Comparison of ENCODE assay signal across 9 mouse cellular contexts in the genomic region with DNA sequence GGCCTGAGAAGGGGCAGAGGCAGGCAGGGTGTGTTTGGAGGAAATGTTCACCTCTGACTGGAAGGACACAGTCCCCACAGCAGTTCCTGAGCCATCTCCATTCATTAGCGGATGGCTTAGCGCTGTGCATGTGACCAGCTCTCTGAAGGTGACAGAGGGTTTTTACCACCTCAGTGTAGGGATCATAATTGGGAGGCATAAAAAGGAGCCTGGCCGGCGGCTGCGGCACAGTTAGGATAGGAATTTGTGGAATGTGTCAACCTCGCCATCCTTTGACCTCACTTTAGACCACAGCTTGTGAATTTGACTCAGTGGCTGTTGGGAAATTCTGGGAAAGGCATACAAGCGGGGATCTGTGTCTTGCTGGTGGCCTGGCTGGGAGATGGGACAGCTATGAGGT. TPM values are rescaled to one million over a fixed set of nuclear protein-coding genes. Genes with fewer than 3 reads are reported as not detected.
DNase-seq lines count a peak whose midpoint lies in the region; ATAC-seq and TF ChIP-seq lines count a peak whose summit lies in the region.
"Had no signal": no experiment of that assay in that cellular context is flagged by ENCODE, and none has a peak within 500 bp of the region (broad histone marks: within the 10 kb centered on the region; RNA-seq: fewer than 3 reads in every experiment).

No protein-coding gene starts in this region.

- peaks cover 26% of the 10 kb centered on the region for H3K4me1 ChIP-seq in kidney, embryonic 14.5 days (ENCODE audit: control insufficient read depth, insufficient read depth, low read length)
- H3K4me1 ChIP-seq in E14TG2a.4 (replicated peaks; ENCODE audit: low read depth, low read length): peaks cover 52% of the 10 kb centered on the region
- H3K4me1 ChIP-seq in limb, embryonic 12.5 days (replicated peaks): peaks cover 30% of the 10 kb centered on the region

- H3K27ac ChIP-seq in kidney, embryonic 14.5 days (ENCODE audit: low read depth, low read length): peak overlapping the region; percentile 37; the same call in 1 of the 2 replicates
- peak overlapping the region; percentile 85 for H3K27ac ChIP-seq in limb, embryonic 12.5 days
- H3K27ac ChIP-seq: hindbrain, embryonic 12.5 days had no signal

- no peak for DNase-seq in kidney, adult 9 months
- DNase-seq in embryo, embryonic 10.5 days (ENCODE audit: low spot score): peak; percentile 53
- no peak for DNase-seq in ovary, postnatal 14 days (ENCODE audit: low spot score)
- DNase-seq in adrenal gland, adult 8-10 months: no peak

- TF ChIP-seq CTCF in E14TG2a.4 (conservative IDR thresholded peaks at IDR 0.05; ENCODE audit: low read length): no peak

- no peaks in the 10 kb centered on the region for H3K36me3 ChIP-seq in kidney, embryonic 14.5 days (ENCODE audit: control insufficient read depth, insufficient read depth, low read length)
- H3K36me3 ChIP-seq in E14TG2a.4 (ENCODE audit: insufficient read depth, low read length): peaks cover 73% of the 10 kb centered on the region
- H3K36me3 ChIP-seq in limb, embryonic 12.5 days: no peaks in the 10 kb centered on the region
- H3K36me3 ChIP-seq: hindbrain, embryonic 12.5 days had no signal

- no peaks in the 10 kb centered on the region for H3K9me3 ChIP-seq in kidney, embryonic 14.5 days (ENCODE audit: control insufficient read depth, low read length)
- H3K9me3 ChIP-seq in E14TG2a.4 (ENCODE audit: low read length): no peaks in the 10 kb centered on the region
- no peaks in the 10 kb centered on the region for H3K9me3 ChIP-seq in limb, embryonic 12.5 days
- H3K9me3 ChIP-seq: hindbrain, embryonic 12.5 days had no signal

- WGBS in kidney, embryonic 14.5 days: 28% methylated on average over 7 of the region's 7 CpGs
- WGBS in limb, embryonic 12.5 days: 15% methylated on average over 7 of the region's 7 CpGs

- H3K4me2 ChIP-seq in kidney, embryonic 14.5 days (replicated peaks; ENCODE audit: low read depth, low read length): peak overlapping the region; percentile 10; the same call in 1 of the 2 replicates
- no peak overlapping the region for H3K4me2 ChIP-seq in limb, embryonic 12.5 days
- H3K4me2 ChIP-seq: hindbrain, embryonic 12.5 days had no signal

- H3K9ac ChIP-seq in kidney, embryonic 14.5 days (ENCODE audit: low read depth, low read length): no peak overlapping the region
- no peak overlapping the region for H3K9ac ChIP-seq in limb, embryonic 12.5 days (replicated peaks)
- H3K9ac ChIP-seq: hindbrain, embryonic 12.5 days had no signal

- no peak for ATAC-seq in kidney, embryonic 14.5 days (ENCODE audit: low FRiP score, low TSS enrichment)
- 0 out of 2 replicates have a peak, but pooled peaks have one; percentile 23 for ATAC-seq in limb, embryonic 12.5 days (ENCODE audit: insufficient number of reproducible peaks, insufficient read depth, low FRiP score, low TSS enrichment, low read depth)
- no peak for ATAC-seq in erythroid progenitor cell, adult 5-6 weeks (replicated peaks; ENCODE audit: low FRiP score, poor library complexity, severe bottlenecking)

- H3K4me3 ChIP-seq in kidney, embryonic 14.5 days (ENCODE audit: low read length): no peak overlapping the region
- peak overlapping the region; percentile 64 for H3K4me3 ChIP-seq in E14TG2a.4 (replicated peaks; ENCODE audit: low read length)
- H3K4me3 ChIP-seq in limb, embryonic 12.5 days (replicated peaks): no peak overlapping the region
- H3K4me3 ChIP-seq: hindbrain, embryonic 12.5 days had no signal

- no peaks in the 10 kb centered on the region for H3K27me3 ChIP-seq in kidney, embryonic 14.5 days (ENCODE audit: control insufficient read depth, insufficient read depth, low read length)
- H3K27me3 ChIP-seq in E14TG2a.4 (ENCODE audit: insufficient read depth, low read length): no peaks in the 10 kb centered on the region
- H3K27me3 ChIP-seq in limb, embryonic 12.5 days: no peaks in the 10 kb centered on the region
- H3K27me3 ChIP-seq: hindbrain, embryonic 12.5 days had no signal

RNA-seq across cellular contexts. Expression of a gene that starts 7.4 kb away (rescaled TPM):
- 34.1 and 55.9 TPM in 2 replicates for polyA plus RNA-seq in kidney, embryonic 14.5 days (2014; fragmentation: Nextera tagmentation; extraction: Ambion mirVana)
- polyA plus RNA-seq in limb, embryonic 12.5 days (2016; fragmentation: Nextera tagmentation; extraction: Ambion mirVana): 24.7 and 25.7 TPM in 2 replicates
- total RNA-seq in adrenal gland, adult 8-10 months (2022): 100 to 1,000 TPM in 3 of 4 experiments, 10 to 100 TPM in 1; 96.0 to 134 (median 120) TPM
- 5.4 and 15.5 TPM in 2 replicates for total RNA-seq in erythroid progenitor cell, adult 5-6 weeks (2015; ENCODE audit: low replicate concordance)
- total RNA-seq in erythroid progenitor cell, adult 5-6 weeks (2017; ENCODE audit: low replicate concordance): 0.64 and 1.4 TPM in 2 replicates

RNA-seq across cellular contexts. Expression of a gene that starts 32.2 kb away (rescaled TPM):
- 22.1 and 25.5 TPM in 2 replicates for polyA plus RNA-seq in kidney, embryonic 14.5 days (2014; fragmentation: Nextera tagmentation; extraction: Ambion mirVana)
- polyA plus RNA-seq in limb, embryonic 12.5 days (2016; fragmentation: Nextera tagmentation; extraction: Ambion mirVana): 34.3 and 34.4 TPM in 2 replicates
- total RNA-seq in adrenal gland, adult 8-10 months (2022): 10 to 100 TPM; 24.1 to 57.3 (median 40.1) TPM
- total RNA-seq in erythroid progenitor cell, adult 5-6 weeks (2015; ENCODE audit: low replicate concordance): 0.84 TPM in 1 of 2 replicates, not detected in the other
- total RNA-seq in erythroid progenitor cell, adult 5-6 weeks (2017; ENCODE audit: low replicate concordance): not detected in 2 replicates

RNA-seq across cellular contexts. Expression of a gene that starts 50.2 kb away (rescaled TPM):
- 27.1 and 33.2 TPM in 2 replicates for polyA plus RNA-seq in kidney, embryonic 14.5 days (2014; fragmentation: Nextera tagmentation; extraction: Ambion mirVana)
- polyA plus RNA-seq in limb, embryonic 12.5 days (2016; fragmentation: Nextera tagmentation; extraction: Ambion mirVana): 31.0 and 32.9 TPM in 2 replicates
- 10 to 100 TPM; 10.8 to 22.2 (median 18.7) TPM for total RNA-seq in adrenal gland, adult 8-10 months (2022)
- not detected in 2 replicates for total RNA-seq in erythroid progenitor cell, adult 5-6 weeks (2015; ENCODE audit: low replicate concordance)
- 1.5 and 3.7 TPM in 2 replicates for total RNA-seq in erythroid progenitor cell, adult 5-6 weeks (2017; ENCODE audit: low replicate concordance)

RNA-seq across cellular contexts. Expression of a gene that starts 54.3 kb away (rescaled TPM):
- 7.0 and 8.7 TPM in 2 replicates for polyA plus RNA-seq in kidney, embryonic 14.5 days (2014; fragmentation: Nextera tagmentation; extraction: Ambion mirVana)
- polyA plus RNA-seq in limb, embryonic 12.5 days (2016; fragmentation: Nextera tagmentation; extraction: Ambion mirVana): 23.4 and 23.7 TPM in 2 replicates
- 10 to 100 TPM; 42.7 to 61.4 (median 51.8) TPM for total RNA-seq in adrenal gland, adult 8-10 months (2022)
- not detected in 2 replicates for total RNA-seq in erythroid progenitor cell, adult 5-6 weeks (2015; ENCODE audit: low replicate concordance)
- 0.64 and 3.9 TPM in 2 replicates for total RNA-seq in erythroid progenitor cell, adult 5-6 weeks (2017; ENCODE audit: low replicate concordance)

RNA-seq across cellular contexts. Expression of a gene that starts 59.1 kb away (rescaled TPM):
- polyA plus RNA-seq in kidney, embryonic 14.5 days (2014; fragmentation: Nextera tagmentation; extraction: Ambion mirVana): 105 and 106 TPM in 2 replicates
- polyA plus RNA-seq in limb, embryonic 12.5 days (2016; fragmentation: Nextera tagmentation; extraction: Ambion mirVana): 129 and 136 TPM in 2 replicates
- total RNA-seq in adrenal gland, adult 8-10 months (2022): 100 to 1,000 TPM in 1 of 4 experiments, 10 to 100 TPM in 3; 80.8 to 110 (median 92.1) TPM
- total RNA-seq in erythroid progenitor cell, adult 5-6 weeks (2015; ENCODE audit: low replicate concordance): 17.2 and 33.9 TPM in 2 replicates
- 26.2 and 29.3 TPM in 2 replicates for total RNA-seq in erythroid progenitor cell, adult 5-6 weeks (2017; ENCODE audit: low replicate concordance)

Comparison
In these comparisons a context has a peak if more than half of its experiments do, and no peak if none do; other contexts are left out.
1. RNA of a gene that starts 7.4 kb away (total RNA-seq): 96.0 to 134 TPM in adrenal gland, adult 8-10 months; 0.64 to 15.5 TPM in erythroid progenitor cell, adult 5-6 weeks; every median in the first group is over 4 times any median in the second.
2. RNA of a gene that starts 32.2 kb away (total RNA-seq): 24.1 to 57.3 TPM in adrenal gland, adult 8-10 months; 0.84 TPM in erythroid progenitor cell, adult 5-6 weeks; every median in the first group is over 10 times any median in the second.